Mouse (Mus musculus): ENCODE measurements around the gene Slc4a1. TPM values are rescaled to one million over a fixed set of nuclear protein-coding genes. Genes with fewer than 3 reads are reported as not detected.

Gene Slc4a1
- total and polyA plus RNA-seq, 3 experiments, result 1.1 to 596 (median 2.9) TPM

DNA sequence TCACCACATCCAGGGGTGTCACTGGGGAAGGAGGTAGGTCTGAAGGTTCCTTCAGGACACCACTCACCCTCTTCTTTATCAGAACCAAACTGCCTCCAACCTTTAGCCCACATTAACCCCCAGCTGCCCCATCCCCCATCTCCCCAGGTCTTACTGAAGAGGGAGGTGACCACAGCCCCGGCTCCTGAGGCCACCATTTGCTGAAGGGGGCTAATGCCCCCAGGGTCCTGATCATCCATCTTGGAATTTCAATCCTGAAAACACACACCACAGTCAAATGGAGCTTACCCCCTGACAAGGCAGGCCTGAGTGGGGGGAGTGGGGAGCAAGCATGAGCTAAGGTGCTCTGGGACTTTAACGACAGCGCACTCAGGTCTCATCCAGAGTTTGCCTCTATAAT lies 40.4 kb upstream of the Slc4a1 start:
- Histone ChIP-seq H3K4me1 (ENCODE audit: insufficient read depth, low read depth, low read length) (peaks cover 50% of the 10 kb centered on the region), H3K27me3 (ENCODE audit: insufficient read depth, low read length) (no peaks in the 10 kb centered on the region; the same call in 1 of the 2 replicates), H3K36me3 (replicated peaks) (peaks cover 49% of the 10 kb centered on the region), H3K9me3 (replicated peaks) (no peaks in the 10 kb centered on the region), H3K4me3 (ENCODE audit: low read depth, low read length) (peak overlapping the region; percentile 84)
- DNase-seq (ENCODE audit: low spot score) (no peak), ATAC-seq (ENCODE audit: extremely low read depth, insufficient number of reproducible peaks, low FRiP score, poor library complexity, severe bottlenecking) (no peak)
- no peak for TF ChIP-seq CTCF (IDR thresholded peaks at IDR 0.05; ENCODE audit: low read depth, low read length)
- no peak for TF ChIP-seq GATA2 (IDR thresholded peaks at IDR 0.05; ENCODE audit: borderline replicate concordance, low read depth, low read length)
- no peak for TF ChIP-seq TAL1 (conservative IDR thresholded peaks at IDR 0.05; ENCODE audit: low read depth, low read length)
- TF ChIP-seq GATA1 (IDR thresholded peaks at IDR 0.05; ENCODE audit: borderline replicate concordance, low read length), result no peak
- no peak for TF ChIP-seq POLR2AphosphoS5 (IDR thresholded peaks at IDR 0.05; ENCODE audit: insufficient replicate concordance, low read depth, low read length)

DNA sequence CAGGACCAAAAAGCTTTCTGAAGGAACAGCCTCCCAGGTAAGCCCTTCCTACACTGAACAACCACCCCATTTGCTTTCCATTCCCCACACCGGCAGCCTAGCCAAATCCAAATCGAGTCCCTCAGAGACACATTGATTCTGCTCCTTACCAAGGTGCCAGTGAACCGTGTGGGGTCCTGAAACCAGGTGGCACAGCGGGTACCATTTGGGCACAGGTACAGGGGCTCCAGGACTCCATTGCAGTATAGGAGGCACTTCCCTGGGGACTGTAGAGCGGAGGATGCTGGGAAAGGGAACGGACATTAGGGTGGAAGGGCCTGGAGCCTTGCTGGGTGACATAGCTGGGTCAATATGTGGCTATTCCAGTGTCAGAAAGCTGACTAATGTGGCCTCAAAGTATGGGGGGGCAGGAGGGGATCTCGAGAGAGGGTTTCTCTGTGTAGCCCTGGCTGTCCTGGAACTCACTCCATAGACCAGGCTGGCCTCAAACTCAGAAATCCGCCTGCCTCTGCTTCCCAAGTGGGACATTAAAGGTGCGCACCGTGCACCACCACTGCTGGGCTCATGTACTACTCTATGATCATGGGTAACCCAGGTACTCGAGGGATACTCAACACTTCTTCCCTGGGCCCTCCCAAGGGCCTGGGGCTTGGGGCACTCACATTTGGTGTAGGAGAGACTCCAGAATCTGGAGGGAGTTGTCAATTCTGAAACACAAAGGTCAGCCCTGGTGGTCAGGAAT lies 39.7 kb upstream of the Slc4a1 start:
- ATAC-seq (ENCODE audit: extremely low read depth, insufficient number of reproducible peaks, low FRiP score, poor library complexity, severe bottlenecking), result no peak
- Histone ChIP-seq H3K27me3 (ENCODE audit: insufficient read depth, low read length) (peaks cover under 1% of the 10 kb centered on the region; the same call in 1 of the 2 replicates), H3K9me3 (replicated peaks) (no peaks in the 10 kb centered on the region), H3K36me3 (replicated peaks) (peaks cover 49% of the 10 kb centered on the region), H3K4me1 (ENCODE audit: insufficient read depth, low read depth, low read length) (peaks cover 48% of the 10 kb centered on the region), H3K4me3 (ENCODE audit: low read depth, low read length) (peak overlapping the region; percentile 84; the same call in 1 of the 2 replicates)
- TF ChIP-seq POLR2AphosphoS5 (IDR thresholded peaks at IDR 0.05; ENCODE audit: insufficient replicate concordance, low read depth, low read length) (no peak), GATA2 (IDR thresholded peaks at IDR 0.05; ENCODE audit: borderline replicate concordance, low read depth, low read length) (no peak), CTCF (IDR thresholded peaks at IDR 0.05; ENCODE audit: low read depth, low read length) (no peak), GATA1 (IDR thresholded peaks at IDR 0.05; ENCODE audit: borderline replicate concordance, low read length) (no peak)
- DNase-seq (ENCODE audit: low spot score), result no peak

DNA sequence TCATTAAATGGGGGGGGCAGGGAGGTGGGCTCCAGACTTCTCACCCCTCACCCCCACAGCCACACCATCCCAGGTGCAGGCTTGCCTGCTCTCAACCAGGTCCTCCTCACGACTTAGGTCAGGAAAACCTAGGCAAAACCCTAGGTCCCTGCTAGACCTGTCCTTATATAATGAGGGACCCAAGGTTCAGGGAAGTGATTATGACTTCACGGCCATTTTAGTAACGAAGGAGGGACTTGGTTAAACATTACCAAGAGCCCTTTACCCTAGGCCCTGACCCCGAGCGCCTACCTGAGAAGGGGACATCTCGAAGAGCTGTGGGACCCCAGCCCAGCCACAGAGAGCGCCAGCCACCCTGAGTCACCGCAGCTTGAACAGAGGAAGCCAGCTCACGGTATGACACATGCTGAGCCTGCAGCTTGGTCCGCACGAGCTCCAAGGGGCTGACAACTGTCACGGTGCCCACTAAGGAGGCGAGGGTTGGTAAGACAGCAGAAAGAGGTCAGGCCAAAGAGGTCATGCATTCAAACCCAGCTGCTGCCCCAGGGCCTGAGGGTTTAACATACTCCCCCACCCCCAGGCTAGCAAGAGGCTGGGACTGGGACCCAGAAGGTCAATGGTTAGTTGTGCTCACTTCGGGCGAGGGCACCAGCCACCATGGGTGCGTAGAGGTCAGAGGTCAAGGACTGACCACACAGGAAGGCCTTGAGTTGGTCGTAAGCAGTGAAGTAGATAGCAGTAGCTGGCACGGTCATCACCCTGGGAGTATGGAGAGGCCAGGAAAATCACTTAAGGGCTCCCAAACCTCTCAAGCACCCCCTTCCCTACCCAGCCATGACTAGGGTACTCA lies 38.4 kb upstream of the Slc4a1 start:
- DNase-seq (ENCODE audit: low spot score) (no peak), ATAC-seq (ENCODE audit: extremely low read depth, insufficient number of reproducible peaks, low FRiP score, poor library complexity, severe bottlenecking) (no peak)
- Histone ChIP-seq H3K4me3 (ENCODE audit: low read depth, low read length) (no peak overlapping the region), H3K27me3 (ENCODE audit: insufficient read depth, low read length) (peaks cover 13% of the 10 kb centered on the region), H3K36me3 (replicated peaks) (peaks cover 49% of the 10 kb centered on the region), H3K4me1 (ENCODE audit: insufficient read depth, low read depth, low read length) (peaks cover 43% of the 10 kb centered on the region), H3K9me3 (replicated peaks) (no peaks in the 10 kb centered on the region)
- TF ChIP-seq GATA1 (IDR thresholded peaks at IDR 0.05; ENCODE audit: borderline replicate concordance, low read length) (no peak), TAL1 (conservative IDR thresholded peaks at IDR 0.05; ENCODE audit: low read depth, low read length) (no peak), POLR2AphosphoS5 (IDR thresholded peaks at IDR 0.05; ENCODE audit: insufficient replicate concordance, low read depth, low read length) (no peak), CTCF (IDR thresholded peaks at IDR 0.05; ENCODE audit: low read depth, low read length) (no peak), GATA2 (IDR thresholded peaks at IDR 0.05; ENCODE audit: borderline replicate concordance, low read depth, low read length) (no peak)

DNA sequence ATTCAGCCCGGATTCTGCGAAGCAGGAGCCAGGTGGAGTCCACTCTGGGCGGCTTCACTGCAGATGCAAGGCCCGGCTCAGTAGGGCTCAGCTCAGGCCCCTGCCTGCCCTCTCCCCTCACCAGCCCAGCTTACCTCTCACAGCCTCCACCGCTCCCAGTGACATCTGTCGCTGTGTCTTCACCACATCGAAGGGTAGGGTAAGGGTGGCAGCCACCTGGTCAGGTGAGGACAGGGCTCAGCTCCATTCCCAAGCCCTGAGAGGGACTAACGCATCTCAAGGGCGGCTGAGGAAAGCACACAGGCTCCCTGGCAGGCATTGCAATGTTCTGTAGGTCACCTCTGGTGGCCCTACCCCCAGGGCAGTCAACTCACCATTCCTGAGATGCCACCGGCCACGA lies 37.7 kb upstream of the Slc4a1 start:
- H3K36me3 ChIP-seq (replicated peaks), result peaks cover 49% of the 10 kb centered on the region

DNA sequence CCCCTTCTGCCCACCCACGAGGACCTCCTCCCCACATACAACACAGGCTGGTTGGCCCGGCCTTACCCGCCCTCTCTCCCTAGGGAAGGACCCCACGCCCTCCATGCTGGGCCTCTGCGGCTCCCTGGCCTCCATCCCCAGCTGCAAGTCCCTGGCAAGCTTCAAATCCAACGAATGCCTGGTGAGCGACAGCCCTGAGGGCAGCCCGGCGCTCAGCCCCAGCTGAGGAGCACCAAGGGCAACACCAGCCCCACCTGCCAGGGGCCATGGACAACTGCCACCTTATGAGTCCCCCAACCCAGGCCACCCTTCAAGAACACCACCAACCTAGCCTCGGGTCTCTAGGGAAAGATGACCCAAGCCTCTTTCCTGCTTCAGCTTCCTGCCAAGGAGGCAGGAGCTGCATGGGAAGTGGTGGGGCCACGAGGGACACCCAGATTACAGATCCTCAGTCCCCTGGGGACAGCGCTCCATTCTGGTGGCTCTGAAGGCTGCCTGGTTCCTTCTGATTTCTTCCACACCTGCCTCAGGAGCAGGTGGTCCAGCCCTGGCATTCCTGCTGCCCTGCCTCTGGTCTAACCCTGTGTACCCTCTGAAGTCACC lies 36.0 kb upstream of the Slc4a1 start:
- no peak for DNase-seq (ENCODE audit: low spot score)
- Histone ChIP-seq H3K9me3 (replicated peaks) (no peaks in the 10 kb centered on the region), H3K4me3 (ENCODE audit: low read depth, low read length) (no peak overlapping the region), H3K36me3 (replicated peaks) (peaks cover 49% of the 10 kb centered on the region), H3K27me3 (ENCODE audit: insufficient read depth, low read length) (peaks cover 32% of the 10 kb centered on the region), H3K4me1 (ENCODE audit: insufficient read depth, low read depth, low read length) (peaks cover 28% of the 10 kb centered on the region)
- no peak for TF ChIP-seq GATA2 (IDR thresholded peaks at IDR 0.05; ENCODE audit: borderline replicate concordance, low read depth, low read length)
- TF ChIP-seq CTCF (IDR thresholded peaks at IDR 0.05; ENCODE audit: low read depth, low read length), result no peak
- no peak for TF ChIP-seq GATA1 (IDR thresholded peaks at IDR 0.05; ENCODE audit: borderline replicate concordance, low read length)
- TF ChIP-seq TAL1 (conservative IDR thresholded peaks at IDR 0.05; ENCODE audit: low read depth, low read length), result no peak
- TF ChIP-seq POLR2AphosphoS5 (IDR thresholded peaks at IDR 0.05; ENCODE audit: insufficient replicate concordance, low read depth, low read length), result no peak
- no peak for ATAC-seq (ENCODE audit: extremely low read depth, insufficient number of reproducible peaks, low FRiP score, poor library complexity, severe bottlenecking)

More for the DNA sequence above, 37.7 kb upstream of the Slc4a1 start:
- TF ChIP-seq TAL1 (conservative IDR thresholded peaks at IDR 0.05; ENCODE audit: low read depth, low read length) (no peak), CTCF (IDR thresholded peaks at IDR 0.05; ENCODE audit: low read depth, low read length) (no peak), POLR2AphosphoS5 (IDR thresholded peaks at IDR 0.05; ENCODE audit: insufficient replicate concordance, low read depth, low read length) (no peak), GATA1 (IDR thresholded peaks at IDR 0.05; ENCODE audit: borderline replicate concordance, low read length) (no peak), GATA2 (IDR thresholded peaks at IDR 0.05; ENCODE audit: borderline replicate concordance, low read depth, low read length) (no peak)
- H3K4me1 ChIP-seq (ENCODE audit: insufficient read depth, low read depth, low read length), result peaks cover 36% of the 10 kb centered on the region
- H3K9me3 ChIP-seq (replicated peaks), result no peaks in the 10 kb centered on the region
- ATAC-seq (ENCODE audit: extremely low read depth, insufficient number of reproducible peaks, low FRiP score, poor library complexity, severe bottlenecking) (no peak), DNase-seq (ENCODE audit: low spot score) (no peak)
- H3K27me3 ChIP-seq (ENCODE audit: insufficient read depth, low read length), result peaks cover 18% of the 10 kb centered on the region
- H3K4me3 ChIP-seq (ENCODE audit: low read depth, low read length), result no peak overlapping the region
